Mouse (Mus musculus): ENCODE data around the gene Crabp1.
A peak's percentile ranks its signal among the peaks of the same experiment; 100 is the strongest.

GRCm38 (mm10) chr9:54733921-54734638 is 30.5 kb upstream of the Crabp1 start, which contains the start of gene Wdr61:
- TF ChIP-seq CTCF (IDR thresholded peaks at IDR 0.05; ENCODE audit: borderline replicate concordance, extremely low read depth, insufficient read depth, insufficient read length) (0 out of 2 replicates have a peak, but pooled peaks have one; percentile 17), POLR2A (IDR thresholded peaks at IDR 0.05; ENCODE audit: borderline replicate concordance, extremely low read depth, insufficient read depth, insufficient read length, poor library complexity, severe bottlenecking) (peak; percentile 61; the same call in 1 of the 2 replicates)
